Mouse (Mus musculus) liver, postnatal 0 days (tissue): Measurements from ENCODE around the gene Slc24a3.

Experiments used
- CTCF ChIP-seq: sonication (generic); IDR thresholded peaks from 2 replicates; pipeline ENCODE4 v1.5.1; 2016; ENCODE audit warnings: antibody characterized with exemption, low read depth
- EP300 ChIP-seq: IDR thresholded peaks from 2 replicates; pipeline ENCODE4 v1.6.1; 2016; ENCODE audit warnings: antibody characterized with exemption, low read depth, mild to moderate bottlenecking

DNA sequence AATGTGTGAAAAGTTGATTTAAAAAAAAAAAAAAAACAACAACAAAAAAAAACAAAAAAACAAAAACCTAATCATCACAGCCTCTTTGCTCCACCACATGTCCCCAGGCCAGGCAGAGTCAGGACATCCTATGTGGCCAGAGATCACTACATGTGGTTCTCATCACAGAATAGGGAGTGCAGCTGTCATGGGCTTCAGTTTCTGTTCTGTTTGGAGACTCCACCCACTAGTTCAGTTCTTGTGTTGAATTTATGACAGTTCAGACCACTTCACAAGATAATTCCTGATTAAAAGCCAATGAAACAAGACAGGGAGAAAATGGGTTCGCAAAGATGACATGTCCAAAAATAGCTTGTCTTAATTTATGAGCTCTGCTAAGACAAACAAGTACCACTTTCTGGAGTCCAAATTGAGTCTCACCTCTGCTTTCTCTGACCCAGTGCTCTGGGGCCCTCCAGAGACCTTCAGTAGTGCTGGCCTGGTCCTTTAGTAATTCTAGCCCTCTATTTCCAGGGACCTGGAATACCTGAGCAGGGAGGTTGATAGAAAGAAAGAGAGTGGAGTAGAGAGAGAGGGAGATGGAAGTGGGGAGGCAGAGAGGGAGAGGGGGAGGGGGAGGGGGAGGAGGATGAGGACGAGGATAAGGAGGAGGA is 139.8 kb downstream of the Slc24a3 start:
- TF ChIP-seq EP300 (no peak), CTCF (no peak)
